Mouse (Mus musculus) ES-E14 (cell line): ENCODE results near the gene Tmx2.

Experiments
- MAFK ChIP-seq: IDR thresholded peaks from 2 replicates; pipeline ENCODE4 v1.6.1; 2014; ENCODE audit warnings: mild to moderate bottlenecking, low read depth, low read length, inconsistent platforms; ENCODE audit not compliant: insufficient read depth
- ZC3H11A ChIP-seq: IDR thresholded peaks from 2 replicates; pipeline ENCODE4 v1.6.1; 2012; ENCODE audit warnings: low read depth, mild to moderate bottlenecking, inconsistent platforms, low read length, borderline replicate concordance

DNA sequence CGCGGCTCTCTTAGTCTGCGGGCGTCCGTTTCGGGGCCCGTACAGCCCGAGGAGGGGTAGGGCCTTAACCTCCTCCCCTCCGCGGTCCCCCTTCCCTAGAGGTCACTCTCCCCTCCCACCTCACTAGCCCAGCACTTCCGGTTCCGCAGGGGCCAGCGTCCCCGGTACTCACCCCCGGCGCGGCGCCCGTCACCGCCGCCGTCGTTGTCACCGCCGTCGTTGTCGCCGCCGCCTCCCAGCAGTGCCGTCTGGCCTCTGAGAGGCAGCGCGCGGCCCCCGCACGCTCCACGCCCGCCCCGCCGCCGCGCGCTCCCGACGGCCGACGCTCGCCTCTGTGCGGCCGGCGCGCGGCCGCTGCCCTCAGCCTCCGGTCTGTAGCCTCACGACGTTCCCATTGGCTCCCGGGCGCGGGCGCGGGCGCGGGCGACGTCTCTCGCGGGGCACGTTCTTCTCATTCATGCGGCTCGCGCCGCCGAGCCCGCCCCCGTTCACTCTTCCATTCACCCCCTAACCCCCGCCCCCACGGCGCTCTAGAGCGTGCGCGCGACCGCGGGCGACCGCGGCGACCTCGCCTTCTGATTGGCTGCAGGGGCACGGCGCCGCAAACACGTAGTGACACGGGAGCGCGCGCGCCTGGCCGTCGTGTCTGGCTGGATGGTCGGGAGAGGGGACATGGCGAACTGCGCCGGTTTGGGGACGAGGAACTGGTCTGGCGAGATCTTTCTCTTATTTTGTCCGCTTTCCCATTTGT lies 36.0 kb upstream of the Tmx2 start, which contains the start of gene Zdhhc5:
- TF ChIP-seq ZC3H11A (no peak), MAFK (no peak)
